Mouse (Mus musculus) bone marrow, adult 2 months (tissue): Measurements from ENCODE around the gene Poc1a.

ENCODE experiments used
- CTCF ChIP-seq: fragments of 200-500 bp; IDR thresholded peaks from 2 replicates; pipeline ENCODE4 v1.5.1; 2011; ENCODE audit warnings: low read length, control low read depth; ENCODE audit not compliant: control insufficient read depth, insufficient read depth
- POLR2A ChIP-seq: fragments of 200-500 bp; IDR thresholded peaks from 2 replicates; pipeline ENCODE4 v1.6.1; 2011; ENCODE audit warnings: low read depth, mild to moderate bottlenecking, control low read depth, low read length, borderline replicate concordance; ENCODE audit not compliant: control insufficient read depth

DNA sequence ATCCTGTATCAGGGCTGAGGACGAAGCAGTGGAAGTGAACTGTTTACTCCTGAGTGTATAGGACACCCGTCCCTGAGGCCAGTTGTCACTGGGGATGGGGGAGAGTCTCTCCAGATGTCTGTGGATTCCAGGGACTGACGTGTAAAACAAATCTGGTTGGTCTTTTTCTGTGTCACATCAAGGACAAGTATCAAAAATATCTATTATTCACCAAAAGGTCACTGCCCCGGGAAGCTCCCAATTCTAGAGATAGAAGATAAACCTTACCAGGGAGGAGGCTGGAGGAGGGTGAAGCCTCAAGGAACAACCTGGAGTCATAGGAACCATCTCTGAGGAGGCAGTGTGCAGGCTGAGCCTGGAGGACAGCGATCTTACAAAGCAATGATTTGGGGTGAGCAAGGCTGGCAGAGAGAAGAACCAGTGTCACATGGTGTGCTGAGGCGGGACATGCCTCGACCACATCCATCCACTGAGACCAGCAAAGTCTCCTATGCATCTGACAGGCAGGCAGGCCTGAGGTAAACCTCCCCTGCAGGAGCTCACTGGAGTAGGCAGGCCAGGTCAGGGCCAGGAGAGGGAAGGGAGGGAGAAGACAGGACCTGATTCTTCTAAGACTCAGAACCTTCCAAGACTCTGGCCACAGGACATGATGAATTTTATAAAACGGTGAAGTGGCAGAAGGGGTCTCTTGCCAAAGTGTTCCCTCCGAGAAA, 11.6 kb upstream of the Poc1a start:
- no peak for TF ChIP-seq POLR2A
- no peak for TF ChIP-seq CTCF
